Mouse (Mus musculus): ENCODE data around the gene Dna2.

DNA sequence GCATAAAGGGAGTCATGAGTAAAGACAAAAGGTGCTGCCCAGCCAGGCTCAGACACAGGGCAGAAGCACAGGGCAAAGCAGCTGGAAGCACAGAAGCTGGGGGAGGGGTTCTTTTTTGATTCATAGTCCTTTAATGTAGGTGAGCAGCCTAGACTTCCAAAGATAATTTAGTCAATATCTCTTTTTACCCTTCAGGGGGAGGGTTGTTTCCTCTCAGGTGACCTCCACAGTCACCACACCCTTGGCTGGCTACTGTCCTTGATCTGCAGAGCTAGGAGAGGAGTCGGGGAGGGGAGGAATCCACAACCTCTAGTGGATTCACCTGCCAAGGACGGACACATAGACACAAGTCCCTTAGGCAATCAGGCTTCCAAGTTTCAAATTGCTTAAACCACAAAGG, 48.8 kb upstream of the Dna2 start:
- TF ChIP-seq GATA1 (IDR thresholded peaks at IDR 0.05; ENCODE audit: borderline replicate concordance, low read length) = no peak
- TF ChIP-seq FLI1 (IDR thresholded peaks at IDR 0.05; ENCODE audit: low read length) = no peak
